Mouse (Mus musculus) brain, embryonic 14.5 days (tissue): ENCODE measurements around the gene Cdkn2d.

Experiments used
- CTCF ChIP-seq: fragments of 200-500 bp; IDR thresholded peaks from 2 replicates; pipeline ENCODE4 v1.5.1; 2012; ENCODE audit warnings: inconsistent platforms, mild to moderate bottlenecking, moderate library complexity, borderline replicate concordance; ENCODE audit not compliant: insufficient read depth, insufficient read length; ENCODE audit errors: extremely low read depth
- POLR2A ChIP-seq: fragments of 200-500 bp; IDR thresholded peaks from 2 replicates; pipeline ENCODE4 v1.6.1; 2012; ENCODE audit warnings: mild to moderate bottlenecking, inconsistent platforms, borderline replicate concordance; ENCODE audit not compliant: poor library complexity, insufficient read depth, insufficient read length, severe bottlenecking; ENCODE audit errors: extremely low read depth

- TF ChIP-seq CTCF (no peak), POLR2A (no peak)
These were observed 16.0 kb downstream of the Cdkn2d start for GRCm38 (mm10) chr9:21275013-21275710.
